Mouse (Mus musculus) heart, adult 11 months (tissue): Measurements from ENCODE around the gene Fastk.

ENCODE experiments used
- DNase-seq: peaks from one replicate; pipeline ENCODE4 v3.0.0; 2022

Gene Fastk

DNA sequence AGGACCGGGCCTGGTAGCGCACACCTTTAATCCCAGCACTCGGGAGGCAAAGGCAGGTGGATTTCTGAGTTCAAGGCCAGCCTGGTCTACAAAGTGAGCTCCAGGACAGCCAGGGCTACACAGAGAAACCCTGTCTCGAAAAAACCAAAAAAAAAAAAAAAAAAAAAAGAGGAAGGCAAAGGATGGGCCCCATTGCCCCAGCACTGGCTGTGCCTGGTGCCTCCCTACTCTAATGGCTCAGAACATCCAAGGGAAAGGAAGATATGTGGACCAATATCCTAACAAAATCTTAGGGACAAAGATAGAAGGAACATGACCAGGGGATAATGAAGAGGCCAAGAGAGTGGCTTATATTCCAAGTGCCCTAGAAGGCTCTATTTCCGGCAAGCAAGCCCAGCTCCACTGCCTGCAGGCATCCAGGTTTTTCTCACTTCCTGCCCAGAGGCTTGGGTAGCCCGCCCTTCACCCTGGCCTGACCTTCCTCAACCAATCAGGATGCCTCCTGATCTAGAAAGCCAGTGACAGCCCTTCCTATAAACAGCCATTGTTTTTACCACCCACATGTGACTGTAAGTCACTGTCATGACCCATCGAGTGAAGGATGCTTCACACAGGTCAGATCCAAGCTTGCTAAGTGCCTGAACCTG lies 56.0 kb downstream of the Fastk start:
- peak; percentile 95 for DNase-seq
